Mouse (Mus musculus): ENCODE data around the gene Atxn1. TPM values are rescaled to one million over a fixed set of nuclear protein-coding genes. Genes with fewer than 3 reads are reported as not detected.

Atxn1 gene
- polyA plus RNA-seq, 1 experiment from 2014 or later = 1.6 TPM

- Histone ChIP-seq H3K4me3 (no peak overlapping the region), H3K4me1 (peaks cover 5% of the 10 kb centered on the region; the same call in 1 of the 2 replicates), H3K27ac (no peak overlapping the region), H3K36me3 (replicated peaks) (no peaks in the 10 kb centered on the region), H3K9me3 (no peaks in the 10 kb centered on the region), H3K27me3 (ENCODE audit: poor library complexity, severe bottlenecking) (no peaks in the 10 kb centered on the region)
- DNase-seq (ENCODE audit: extremely low spot score, low spot score) = no peak
- 75% methylated on average over 7 of the region's 7 CpGs for WGBS
Observed at GRCm38 (mm10) chr13:45973972-45974490, 9.2 kb upstream of the Atxn1 start.

GRCm38 (mm10) chr13:45970920-45971536, 6.2 kb upstream of the Atxn1 start:
- Histone ChIP-seq H3K27me3 (ENCODE audit: poor library complexity, severe bottlenecking) (peaks cover 22% of the 10 kb centered on the region), H3K9me3 (no peaks in the 10 kb centered on the region), H3K36me3 (replicated peaks) (no peaks in the 10 kb centered on the region), H3K27ac (no peak overlapping the region), H3K4me1 (peaks cover 14% of the 10 kb centered on the region), H3K4me3 (no peak overlapping the region)
- DNase-seq (ENCODE audit: extremely low spot score, low spot score) = no peak
- 74% methylated on average over 12 of the region's 12 CpGs for WGBS

GRCm38 (mm10) chr13:45968206-45968605, 3.4 kb upstream of the Atxn1 start:
- H3K4me3 ChIP-seq = no peak overlapping the region
- DNase-seq (ENCODE audit: extremely low spot score, low spot score) = no peak
- no peaks in the 10 kb centered on the region for H3K9me3 ChIP-seq
- no peak overlapping the region for H3K27ac ChIP-seq
- no peaks in the 10 kb centered on the region for H3K36me3 ChIP-seq (replicated peaks)
- H3K27me3 ChIP-seq (ENCODE audit: poor library complexity, severe bottlenecking) = peaks cover 31% of the 10 kb centered on the region
- peaks cover 34% of the 10 kb centered on the region for H3K4me1 ChIP-seq
- WGBS = 62% methylated on average over 4 of the region's 4 CpGs

- peaks cover 39% of the 10 kb centered on the region for H3K27me3 ChIP-seq (ENCODE audit: poor library complexity, severe bottlenecking)
- no peak for DNase-seq (ENCODE audit: extremely low spot score, low spot score)
- H3K4me3 ChIP-seq = no peak overlapping the region
- no peak overlapping the region for H3K27ac ChIP-seq
- H3K4me1 ChIP-seq = peaks cover 42% of the 10 kb centered on the region
- no peaks in the 10 kb centered on the region for H3K36me3 ChIP-seq (replicated peaks)
- 77% methylated on average over 3 of the region's 3 CpGs for WGBS
- H3K9me3 ChIP-seq = no peaks in the 10 kb centered on the region
Observed at GRCm38 (mm10) chr13:45967371-45967770, 2.6 kb upstream of the Atxn1 start.

DNA sequence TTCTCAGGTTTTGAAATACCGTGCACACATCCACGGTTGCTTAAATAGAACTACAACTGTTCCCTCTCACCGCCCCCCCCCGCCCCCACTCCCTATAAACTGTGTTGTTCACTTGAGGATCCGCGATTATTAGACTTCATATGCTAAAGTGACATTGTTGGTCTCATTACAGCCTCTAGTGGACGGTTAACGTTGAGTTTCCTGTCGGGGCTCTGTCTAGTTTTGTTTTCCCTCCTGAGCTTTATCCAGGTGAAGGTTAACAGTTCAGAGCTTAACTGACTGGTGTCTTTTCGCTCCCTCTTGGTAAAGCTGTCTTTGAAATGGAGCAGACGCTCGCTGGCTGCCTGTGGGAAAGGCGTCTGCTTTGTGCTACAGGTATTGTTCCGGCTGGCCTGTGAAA, 1.8 kb upstream of the Atxn1 start:
- 2% methylated on average over 14 of the region's 14 CpGs for WGBS
- peak overlapping the region; percentile 87 for H3K4me3 ChIP-seq

GRCm38 (mm10) chr13:45965594-45966432, 1.0 kb upstream of the Atxn1 start:
- Histone ChIP-seq H3K27me3 (ENCODE audit: poor library complexity, severe bottlenecking) (peaks cover 52% of the 10 kb centered on the region), H3K9me3 (no peaks in the 10 kb centered on the region), H3K27ac (peak overlapping the region; percentile 93), H3K4me3 (peak overlapping the region; percentile 87), H3K4me1 (peaks cover 52% of the 10 kb centered on the region), H3K36me3 (replicated peaks) (no peaks in the 10 kb centered on the region)
- WGBS = under 1% methylated on average over 41 of the region's 41 CpGs
- peak; percentile 66 for DNase-seq (ENCODE audit: extremely low spot score, low spot score)

More for the DNA sequence above, 1.8 kb upstream of the Atxn1 start:
- peaks cover 50% of the 10 kb centered on the region for H3K4me1 ChIP-seq
- no peak overlapping the region for H3K27ac ChIP-seq
- H3K27me3 ChIP-seq (ENCODE audit: poor library complexity, severe bottlenecking) = peaks cover 44% of the 10 kb centered on the region
- H3K36me3 ChIP-seq (replicated peaks) = no peaks in the 10 kb centered on the region
- DNase-seq (ENCODE audit: extremely low spot score, low spot score) = peak; percentile 32
- no peaks in the 10 kb centered on the region for H3K9me3 ChIP-seq

DNA sequence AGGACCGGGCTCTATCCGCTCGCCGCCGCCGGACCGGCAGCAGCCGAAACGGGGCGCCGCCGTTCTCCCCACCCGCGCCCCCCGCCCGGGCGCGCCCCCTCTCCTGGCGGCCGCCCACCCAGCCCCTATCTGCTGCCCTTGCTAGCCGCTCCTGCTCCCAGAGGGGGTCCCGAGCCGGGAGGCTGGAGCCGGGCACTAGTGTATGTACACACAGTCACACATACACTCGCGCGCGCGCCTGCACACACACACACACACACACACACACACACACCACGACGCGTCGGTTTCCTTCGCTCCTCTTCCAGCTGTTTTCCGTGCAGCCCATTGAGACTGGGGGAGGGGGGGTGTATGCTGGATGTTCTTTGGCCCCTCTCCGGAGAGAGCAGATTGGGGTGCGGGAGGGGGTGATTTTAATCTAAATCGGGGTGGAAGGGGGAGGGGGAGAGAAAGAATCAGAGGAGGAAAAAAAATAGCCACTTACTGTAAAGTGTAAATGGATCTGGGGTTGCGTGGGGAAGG, 416 bp downstream of the Atxn1 start:
- WGBS = 0% methylated on average over 34 of the region's 39 CpGs
- Histone ChIP-seq H3K4me3 (peak overlapping the region; percentile 87), H3K27ac (peak overlapping the region; percentile 93), H3K36me3 (replicated peaks) (no peaks in the 10 kb centered on the region), H3K9me3 (no peaks in the 10 kb centered on the region), H3K27me3 (ENCODE audit: poor library complexity, severe bottlenecking) (peaks cover 64% of the 10 kb centered on the region), H3K4me1 (peaks cover 64% of the 10 kb centered on the region)
- DNase-seq (ENCODE audit: extremely low spot score, low spot score) = peak; percentile 68

DNA sequence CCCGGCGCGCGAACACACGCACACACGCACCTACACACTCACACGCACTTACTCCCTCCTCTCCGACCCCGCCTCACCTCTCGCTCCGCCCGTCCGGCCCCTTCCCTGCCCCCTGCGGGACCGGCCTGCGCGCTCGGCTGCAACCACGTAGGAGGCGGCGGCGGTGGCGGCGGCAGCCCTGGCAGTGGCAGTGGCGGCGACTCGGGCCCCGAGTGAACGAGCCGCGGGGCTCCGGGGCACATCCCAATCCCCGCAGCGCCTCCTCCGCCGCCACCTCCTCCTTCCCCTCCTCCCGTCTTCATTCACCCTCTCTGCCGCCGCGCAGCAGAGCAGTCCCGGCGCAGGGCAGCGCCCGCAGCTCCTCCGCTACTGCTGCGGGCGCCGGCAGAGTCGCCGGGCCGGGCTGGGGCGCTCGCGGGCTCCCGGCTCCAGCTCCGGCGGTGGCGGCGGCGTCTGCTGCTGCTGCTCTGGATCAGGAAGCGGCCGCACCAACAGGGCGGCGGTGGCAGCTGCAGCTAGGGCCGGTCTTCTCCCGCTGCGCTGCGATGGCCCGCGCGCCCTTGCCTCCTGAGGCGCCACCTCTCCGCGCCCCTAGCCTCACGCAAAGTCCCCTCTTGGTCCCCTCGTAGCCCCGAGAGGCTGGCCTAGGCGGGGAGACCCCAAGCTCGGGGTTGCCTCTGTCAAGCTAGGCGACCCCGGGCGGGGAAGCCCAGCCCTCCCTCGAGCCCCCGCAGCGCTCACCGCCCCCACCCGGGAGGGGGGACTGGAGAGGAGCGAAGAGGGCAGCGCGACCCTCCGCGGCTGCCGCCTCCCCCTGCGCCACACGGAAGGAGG, 1.1 kb downstream of the Atxn1 start:
- H3K27me3 ChIP-seq (ENCODE audit: poor library complexity, severe bottlenecking) = peaks cover 64% of the 10 kb centered on the region
- peak; percentile 79 for DNase-seq (ENCODE audit: extremely low spot score, low spot score)
- no peaks in the 10 kb centered on the region for H3K9me3 ChIP-seq
- peak overlapping the region; percentile 87 for H3K4me3 ChIP-seq
- H3K36me3 ChIP-seq (replicated peaks) = no peaks in the 10 kb centered on the region
- peak overlapping the region; percentile 93 for H3K27ac ChIP-seq
- peaks cover 64% of the 10 kb centered on the region for H3K4me1 ChIP-seq
- WGBS = under 1% methylated on average over 84 of the region's 95 CpGs

GRCm38 (mm10) chr13:45962776-45963175, 2.0 kb downstream of the Atxn1 start:
- peaks cover 64% of the 10 kb centered on the region for H3K4me1 ChIP-seq
- peaks cover 58% of the 10 kb centered on the region for H3K27me3 ChIP-seq (ENCODE audit: poor library complexity, severe bottlenecking)
- H3K27ac ChIP-seq = peak overlapping the region; percentile 93
- 3% methylated on average over 5 of the region's 5 CpGs for WGBS
- peak overlapping the region; percentile 87 for H3K4me3 ChIP-seq
- H3K9me3 ChIP-seq = no peaks in the 10 kb centered on the region
- DNase-seq (ENCODE audit: extremely low spot score, low spot score) = no peak
- H3K36me3 ChIP-seq (replicated peaks) = no peaks in the 10 kb centered on the region

DNA sequence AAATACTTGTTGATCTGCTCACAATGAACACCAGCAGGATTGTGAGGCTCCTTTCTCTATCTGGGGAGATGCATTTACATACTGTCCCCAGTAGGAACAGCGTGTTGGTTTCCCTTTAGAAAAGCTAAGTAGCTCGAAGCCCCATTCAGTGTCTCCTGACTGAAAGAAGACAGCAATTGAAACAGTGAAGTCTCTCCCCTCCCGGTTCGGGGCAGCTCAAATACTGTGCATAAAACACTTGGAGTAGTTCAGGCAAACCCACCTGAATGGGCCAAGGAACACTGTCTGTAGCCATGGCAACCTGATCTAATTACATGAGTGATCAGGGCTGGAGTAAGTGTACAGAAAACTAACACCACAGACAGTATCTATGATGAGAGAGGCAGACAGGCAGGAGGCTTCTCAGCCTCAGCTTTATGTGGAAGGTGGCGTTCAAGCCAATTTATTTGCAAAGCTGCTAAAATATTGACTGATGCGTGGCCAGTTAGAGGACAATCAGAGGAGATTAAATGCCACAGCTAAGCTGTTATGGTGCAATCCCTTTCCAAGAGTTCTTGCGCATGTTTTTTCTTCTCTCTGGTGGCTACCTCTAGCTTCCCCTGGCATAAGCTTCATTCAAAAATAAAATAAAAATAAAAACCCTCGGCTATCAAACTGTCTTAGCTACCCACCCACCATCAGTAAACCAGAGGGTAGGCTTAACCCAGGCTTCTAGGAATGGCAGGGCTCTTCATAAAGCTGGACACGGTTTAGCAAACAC, 2.8 kb downstream of the Atxn1 start:
- H3K4me1 ChIP-seq = peaks cover 64% of the 10 kb centered on the region
- peak; percentile 55 for DNase-seq (ENCODE audit: extremely low spot score, low spot score)
- H3K9me3 ChIP-seq = no peaks in the 10 kb centered on the region
- H3K4me3 ChIP-seq = peak overlapping the region; percentile 87
- 6% methylated on average over 9 of the region's 9 CpGs for WGBS
- peak overlapping the region; percentile 9; the same call in 1 of the 2 replicates for H3K27ac ChIP-seq
- H3K36me3 ChIP-seq (replicated peaks) = no peaks in the 10 kb centered on the region
- peaks cover 52% of the 10 kb centered on the region for H3K27me3 ChIP-seq (ENCODE audit: poor library complexity, severe bottlenecking)

- Histone ChIP-seq H3K4me1 (peaks cover 50% of the 10 kb centered on the region), H3K27me3 (ENCODE audit: poor library complexity, severe bottlenecking) (peaks cover 36% of the 10 kb centered on the region)
- 63% methylated on average over 14 of the region's 14 CpGs for WGBS
Observed at GRCm38 (mm10) chr13:45960311-45960965, 4.4 kb downstream of the Atxn1 start.

More at GRCm38 (mm10) chr13:45960311-45960965, 4.4 kb downstream of the Atxn1 start:
- Histone ChIP-seq H3K4me3 (no peak overlapping the region), H3K36me3 (replicated peaks) (no peaks in the 10 kb centered on the region), H3K27ac (no peak overlapping the region), H3K9me3 (no peaks in the 10 kb centered on the region)
- DNase-seq (ENCODE audit: extremely low spot score, low spot score) = no peak

Data from forebrain, embryonic 10.5 days (tissue).